Mouse (Mus musculus) liver, embryonic 11.5 days (tissue): ENCODE data around the gene Gpd1. TPM values are rescaled to one million over a fixed set of nuclear protein-coding genes. Genes with fewer than 3 reads are reported as not detected.

Experiments
- ATAC-seq: fragments of 200-750 bp; cut with Nextera tagmentation; replicated peaks from 2 replicates; pipeline ENCODE4 v1.8.0; 2017; ENCODE audit warnings: moderate number of reproducible peaks, mild to moderate bottlenecking, moderate TSS enrichment, moderate library complexity; ENCODE audit not compliant: low FRiP score
- DNase-seq: peaks from one replicate; pipeline ENCODE4 v3.0.0-alpha.2; 2017; ENCODE audit warnings: low spot score
- H3K27ac ChIP-seq: fragments of 300-500 bp; sonication (generic); 2 replicates; pipeline ENCODE4 v1.5.1; 2014; ENCODE audit warnings: mild to moderate bottlenecking, low read depth, low read length, control low read depth
- H3K27me3 ChIP-seq: fragments of 300-500 bp; sonication (generic); replicated peaks from 2 replicates; pipeline ENCODE4 v1.6.1; 2014; ENCODE audit warnings: low read length, mixed read lengths; ENCODE audit not compliant: control insufficient read depth, insufficient read depth
- H3K36me3 ChIP-seq: fragments of 300-500 bp; sonication (generic); 2 replicates; pipeline ENCODE4 v1.6.1; 2014; ENCODE audit warnings: mild to moderate bottlenecking, low read length, moderate library complexity, mixed read lengths; ENCODE audit not compliant: control insufficient read depth, insufficient read depth
- H3K4me1 ChIP-seq: fragments of 300-500 bp; sonication (generic); replicated peaks from 2 replicates; pipeline ENCODE4 v1.6.1; 2014; ENCODE audit warnings: low read length, mixed read lengths; ENCODE audit not compliant: control insufficient read depth, insufficient read depth
- H3K4me2 ChIP-seq: fragments of 300-500 bp; sonication (generic); 2 replicates; pipeline ENCODE4 v1.6.1; 2014; ENCODE audit warnings: mild to moderate bottlenecking, control low read depth, moderate library complexity
- H3K4me3 ChIP-seq: fragments of 300-500 bp; sonication (generic); 2 replicates; pipeline ENCODE4 v1.5.1; 2014; ENCODE audit warnings: low read depth, low read length, control low read depth
- H3K9ac ChIP-seq: fragments of 300-500 bp; sonication (generic); 2 replicates; pipeline ENCODE4 v1.6.1; 2014; ENCODE audit warnings: low read depth, low read length, control low read depth
- H3K9me3 ChIP-seq: fragments of 300-500 bp; sonication (generic); 2 replicates; pipeline ENCODE4 v1.6.1; 2016; ENCODE audit warnings: low read length, inconsistent platforms, mixed read lengths; ENCODE audit not compliant: control insufficient read depth
- WGBS: fragments of 180-500 bp; shearing (Covaris S2); extraction: QIAGEN DNeasy Blood & Tissue Kit; methylation state at CpG from one replicate; pipeline ENCODE4 v1.1.7; 2014; 5-methylcytosine and 5-hydroxymethylcytosine counted together
- polyA plus RNA-seq: library from polyadenylated mRNA; unstranded; fragments of >200 nt; fragmentation: Nextera tagmentation; extraction: Ambion mirVana; gene quantifications from 2 replicates; pipeline ENCODE4 v1.2.1, GENCODE M21; 2014

The Gpd1 gene
- polyA plus RNA-seq, 1 experiment from 2014 or later, result 4.3 TPM

- Histone ChIP-seq H3K9me3 (no peaks in the 10 kb centered on the region), H3K4me1 (peaks cover 26% of the 10 kb centered on the region), H3K9ac (no peak overlapping the region), H3K36me3 (peaks cover 32% of the 10 kb centered on the region), H3K27ac (peak overlapping the region; percentile 25; the same call in 1 of the 2 replicates), H3K4me2 (no peak overlapping the region), H3K4me3 (no peak overlapping the region), H3K27me3 (no peaks in the 10 kb centered on the region)
- 67% methylated on average over 7 of the region's 7 CpGs for WGBS
- no peak for DNase-seq
- no peak for ATAC-seq
Observed at GRCm38 (mm10) chr15:99704881-99705280, 12.4 kb upstream of the Gpd1 start.

GRCm38 (mm10) chr15:99705440-99706048 lies 11.8 kb upstream of the Gpd1 start, which contains the start of gene Gm17349:
Gene Gm17349, minus strand, starts transcription at chr15:99705490.
- Histone ChIP-seq H3K9me3 (no peaks in the 10 kb centered on the region), H3K27me3 (no peaks in the 10 kb centered on the region), H3K9ac (0 out of 2 replicates have a peak within 1 kb of the TSS, but pooled peaks have one; percentile 14), H3K36me3 (peaks cover 37% of the 10 kb centered on the region), H3K4me1 (peaks cover 26% of the 10 kb centered on the region), H3K4me3 (no peak within 1 kb of the TSS), H3K4me2 (peak within 1 kb of the TSS; percentile 33), H3K27ac (peak within 1 kb of the TSS; percentile 25; the same call in 1 of the 2 replicates)
- WGBS, result 65% methylated on average over 11 of the region's 11 CpGs
- DNase-seq (no peak), ATAC-seq (no peak)

DNA sequence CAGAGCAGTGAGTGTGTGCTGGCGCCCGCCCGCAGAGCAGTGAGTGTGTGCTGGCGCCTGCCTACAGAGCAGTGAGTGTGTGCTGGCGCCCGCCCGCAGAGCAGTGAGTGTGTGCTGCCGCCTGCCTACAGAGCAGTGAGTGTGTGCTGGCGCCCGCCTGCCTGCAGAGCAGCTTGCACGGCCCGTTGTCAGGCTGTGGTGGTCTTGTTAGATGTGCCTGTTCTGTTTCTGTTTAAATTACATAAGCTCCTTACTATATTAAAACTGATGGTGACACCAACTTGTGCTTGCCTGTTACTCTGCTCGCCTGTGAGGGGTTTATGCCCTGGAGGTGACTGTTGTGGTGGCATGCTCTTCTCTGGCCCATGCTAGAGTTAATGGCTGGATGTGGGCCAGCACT lies 9.1 kb upstream of the Gpd1 start:
- Histone ChIP-seq H3K9me3 (no peaks in the 10 kb centered on the region), H3K27me3 (no peaks in the 10 kb centered on the region), H3K27ac (no peak overlapping the region), H3K36me3 (peaks cover 49% of the 10 kb centered on the region), H3K4me2 (no peak overlapping the region), H3K4me3 (no peak overlapping the region), H3K4me1 (peaks cover 11% of the 10 kb centered on the region), H3K9ac (no peak overlapping the region)
- DNase-seq, result no peak
- 92% methylated on average over 13 of the region's 13 CpGs for WGBS
- no peak for ATAC-seq

- Histone ChIP-seq H3K4me3 (no peak overlapping the region), H3K27ac (no peak overlapping the region), H3K4me2 (no peak overlapping the region), H3K36me3 (peaks cover 55% of the 10 kb centered on the region), H3K9ac (no peak overlapping the region), H3K9me3 (no peaks in the 10 kb centered on the region), H3K4me1 (no peaks in the 10 kb centered on the region), H3K27me3 (no peaks in the 10 kb centered on the region)
- 86% methylated on average over 10 of the region's 10 CpGs for WGBS
- DNase-seq, result no peak
- ATAC-seq, result no peak
Observed at GRCm38 (mm10) chr15:99710221-99711190, 6.8 kb upstream of the Gpd1 start.

- ATAC-seq (no peak), DNase-seq (no peak)
- Histone ChIP-seq H3K4me1 (0 out of 2 replicates have a peak, but pooled peaks cover 3% of the 10 kb centered on the region), H3K4me2 (no peak overlapping the region), H3K9me3 (no peaks in the 10 kb centered on the region), H3K27ac (no peak overlapping the region), H3K27me3 (no peaks in the 10 kb centered on the region), H3K9ac (no peak overlapping the region), H3K4me3 (no peak overlapping the region), H3K36me3 (peaks cover 57% of the 10 kb centered on the region)
- WGBS, result 69% methylated on average over 3 of the region's 3 CpGs
Observed at GRCm38 (mm10) chr15:99711491-99711890, 5.8 kb upstream of the Gpd1 start.

DNA sequence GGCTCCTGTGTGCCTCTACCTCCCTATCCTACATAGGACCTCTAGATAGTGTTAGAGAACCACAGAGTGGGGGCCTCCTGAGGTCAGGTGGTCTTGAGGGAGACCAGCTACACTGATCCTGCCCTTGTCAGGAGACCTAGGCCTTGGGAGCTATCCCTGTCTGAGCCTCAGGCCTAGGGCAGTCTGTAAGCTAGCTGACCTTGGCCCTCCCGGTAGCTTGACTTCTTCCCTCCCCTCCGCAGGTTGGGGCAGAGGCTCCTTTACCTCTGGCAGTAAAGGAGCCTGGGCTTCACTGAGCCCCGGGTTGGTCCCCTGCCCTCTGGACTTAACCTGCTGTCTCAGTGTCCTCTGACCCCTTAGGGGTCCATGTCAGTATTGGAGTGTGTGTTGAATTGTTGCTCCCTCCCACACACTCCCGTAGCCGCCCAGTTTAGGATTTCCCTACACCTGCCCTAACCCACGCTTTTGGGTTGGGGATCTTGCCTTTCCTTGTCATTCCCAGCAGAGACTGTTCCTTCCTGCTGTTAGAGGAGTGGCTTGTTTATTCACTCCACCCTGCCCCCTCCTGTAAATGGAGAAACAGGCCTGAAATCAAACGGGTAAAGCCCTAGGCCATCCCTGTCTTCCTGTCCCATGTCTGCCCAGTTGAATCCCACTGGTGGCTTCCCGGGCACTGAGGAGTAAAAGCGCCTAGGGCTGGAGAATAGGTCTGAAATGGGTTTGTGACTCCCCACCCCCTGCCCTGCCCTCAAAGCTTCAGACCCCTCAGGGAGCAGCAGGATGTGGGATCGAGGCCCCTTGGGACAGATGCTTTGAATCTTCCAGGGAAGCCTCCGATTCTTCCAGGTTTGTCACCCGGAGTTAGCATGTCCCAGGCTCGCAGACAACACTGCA lies 4.4 kb upstream of the Gpd1 start:
- Histone ChIP-seq H3K4me3 (no peak overlapping the region), H3K9ac (no peak overlapping the region), H3K27ac (no peak overlapping the region), H3K27me3 (no peaks in the 10 kb centered on the region), H3K4me2 (no peak overlapping the region), H3K9me3 (no peaks in the 10 kb centered on the region), H3K4me1 (peaks cover 3% of the 10 kb centered on the region; the same call in 1 of the 2 replicates), H3K36me3 (peaks cover 48% of the 10 kb centered on the region)
- DNase-seq, result no peak
- no peak for ATAC-seq
- 82% methylated on average over 13 of the region's 13 CpGs for WGBS

GRCm38 (mm10) chr15:99713569-99713968 lies 3.7 kb upstream of the Gpd1 start:
- H3K4me3 ChIP-seq, result no peak overlapping the region
- WGBS, result 93% methylated on average over 3 of the region's 3 CpGs
- no peak overlapping the region for H3K9ac ChIP-seq
- no peaks in the 10 kb centered on the region for H3K27me3 ChIP-seq
- DNase-seq (no peak), ATAC-seq (no peak)
- H3K9me3 ChIP-seq, result no peaks in the 10 kb centered on the region
- H3K4me1 ChIP-seq, result peaks cover 6% of the 10 kb centered on the region; the same call in 1 of the 2 replicates
- H3K4me2 ChIP-seq, result no peak overlapping the region
- H3K27ac ChIP-seq, result no peak overlapping the region
- peaks cover 42% of the 10 kb centered on the region for H3K36me3 ChIP-seq

DNA sequence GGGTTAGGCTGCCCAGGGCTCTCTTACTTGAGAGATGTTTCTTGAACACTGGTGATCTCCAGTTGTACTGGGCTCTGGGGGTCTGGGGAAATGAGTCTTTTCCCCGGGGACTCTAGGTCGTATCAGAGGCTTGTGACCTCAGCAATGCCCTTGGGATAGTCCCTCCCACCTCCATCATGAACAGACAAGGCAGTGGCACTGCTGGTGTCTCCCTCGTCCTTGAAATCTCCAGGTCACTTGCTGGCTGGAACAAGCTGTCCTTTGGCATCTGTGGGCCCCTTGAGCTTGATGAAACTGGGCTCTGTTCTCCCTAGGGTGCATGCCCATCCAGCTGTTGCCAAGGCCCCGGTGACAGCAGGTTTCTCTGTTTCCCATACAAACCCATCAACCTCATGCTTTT lies 3.1 kb upstream of the Gpd1 start:
- Histone ChIP-seq H3K36me3 (peaks cover 36% of the 10 kb centered on the region), H3K9me3 (no peaks in the 10 kb centered on the region), H3K27ac (no peak overlapping the region), H3K4me1 (peaks cover 6% of the 10 kb centered on the region; the same call in 1 of the 2 replicates), H3K27me3 (no peaks in the 10 kb centered on the region), H3K4me3 (no peak overlapping the region), H3K4me2 (no peak overlapping the region), H3K9ac (no peak overlapping the region)
- ATAC-seq, result no peak
- whole genome bisulfite sequencing, result 69% methylated on average over 4 of the region's 4 CpGs
- no peak for DNase-seq
